Mouse (Mus musculus) kidney, postnatal 0 days (tissue): Measurements from ENCODE around the gene Cd7. TPM values are rescaled to one million over a fixed set of nuclear protein-coding genes. Genes with fewer than 3 reads are reported as not detected.
A peak's percentile ranks its signal among the peaks of the same experiment; 100 is the strongest.

ENCODE experiments used
- ATAC-seq: fragments of 200-750 bp; cut with Nextera tagmentation; replicated peaks from 2 replicates; pipeline ENCODE4 v1.8.0; 2017; ENCODE audit warnings: low read depth, moderate number of reproducible peaks, moderate TSS enrichment, moderate library complexity; ENCODE audit not compliant: low FRiP score
- DNase-seq: peaks from one replicate; pipeline ENCODE4 v3.0.0-alpha.2; 2016; ENCODE audit warnings: low spot score
- H3K27ac ChIP-seq: fragments of 300-500 bp; sonication (generic); 2 replicates; pipeline ENCODE4 v1.5.1; 2014; ENCODE audit warnings: mild to moderate bottlenecking
- H3K27me3 ChIP-seq: fragments of 300-500 bp; sonication (generic); 2 replicates; pipeline ENCODE4 v1.6.1; 2014; ENCODE audit warnings: low read length, mixed read lengths; ENCODE audit not compliant: insufficient read depth
- H3K36me3 ChIP-seq: fragments of 300-500 bp; sonication (generic); 2 replicates; pipeline ENCODE4 v1.6.1; 2014; ENCODE audit warnings: low read length, mixed read lengths; ENCODE audit not compliant: insufficient read depth
- H3K4me1 ChIP-seq: fragments of 300-500 bp; sonication (generic); replicated peaks from 2 replicates; pipeline ENCODE4 v1.6.1; 2014; ENCODE audit warnings: antibody characterized with exemption, low read length, mixed read lengths; ENCODE audit not compliant: insufficient read depth
- H3K4me2 ChIP-seq: fragments of 300-500 bp; sonication (generic); 2 replicates; pipeline ENCODE4 v1.6.1; 2014; ENCODE audit warnings: mild to moderate bottlenecking, low read length, moderate library complexity, mixed read lengths
- H3K4me3 ChIP-seq: fragments of 300-500 bp; sonication (generic); replicated peaks from 2 replicates; pipeline ENCODE4 v1.5.1; 2014; ENCODE audit warnings: low read depth, low read length
- H3K9ac ChIP-seq: fragments of 300-500 bp; sonication (generic); 2 replicates; pipeline ENCODE4 v1.6.1; 2014; ENCODE audit warnings: low read depth, low read length
- H3K9me3 ChIP-seq: fragments of 300-500 bp; sonication (generic); replicated peaks from 2 replicates; pipeline ENCODE4 v1.6.1; 2016; ENCODE audit warnings: low read length, inconsistent platforms, mixed read lengths
- CTCF ChIP-seq: IDR thresholded peaks from 2 replicates; pipeline ENCODE4 v1.5.1; 2016; ENCODE audit warnings: antibody characterized with exemption, low read depth, mild to moderate bottlenecking, moderate library complexity
- WGBS: fragments of 180-500 bp; shearing (Covaris S2); extraction: QIAGEN DNeasy Blood & Tissue Kit; methylation state at CpG from one replicate; pipeline ENCODE4 v1.1.7; 2014; 5-methylcytosine and 5-hydroxymethylcytosine counted together
- polyA plus RNA-seq: library from polyadenylated mRNA; unstranded; fragments of >200 nt; fragmentation: Nextera tagmentation; extraction: Ambion mirVana; gene quantifications from 2 replicates; pipeline ENCODE4 v1.2.1, GENCODE M21; 2015

Gene Cd7
- polyA plus RNA-seq, 1 experiment from 2014 or later, result 0.16 TPM

- H3K9me3 ChIP-seq, result no peaks in the 10 kb centered on the region
- peak; percentile 73 for DNase-seq
- peak overlapping the region; percentile 68 for H3K4me2 ChIP-seq
- ATAC-seq, result peak; percentile 62
- H3K4me3 ChIP-seq, result peak overlapping the region; percentile 97
- no peaks in the 10 kb centered on the region for H3K27me3 ChIP-seq
- peaks cover 20% of the 10 kb centered on the region for H3K4me1 ChIP-seq
- peaks cover 11% of the 10 kb centered on the region; the same call in 1 of the 2 replicates for H3K36me3 ChIP-seq
- H3K9ac ChIP-seq, result peak overlapping the region; percentile 99
- TF ChIP-seq CTCF, result no peak
- H3K27ac ChIP-seq, result peak overlapping the region; percentile 96
- 2% methylated on average over 29 of the region's 35 CpGs for WGBS
These were observed 49.0 kb downstream of the Cd7 start for GRCm38 (mm10) chr11:120990126-120990781.

GRCm38 (mm10) chr11:120989523-120989922 is 49.7 kb downstream of the Cd7 start:
- DNase-seq (peak; percentile 28), ATAC-seq (no peak)
- 3% methylated on average over 1 of the region's 1 CpGs for WGBS
- H3K4me2 ChIP-seq, result peak overlapping the region; percentile 68
- H3K9me3 ChIP-seq, result no peaks in the 10 kb centered on the region
- no peaks in the 10 kb centered on the region for H3K27me3 ChIP-seq
- peaks cover 20% of the 10 kb centered on the region for H3K4me1 ChIP-seq
- TF ChIP-seq CTCF, result 0 out of 2 replicates have a peak, but pooled peaks have one; percentile 1
- H3K27ac ChIP-seq, result no peak overlapping the region
- H3K36me3 ChIP-seq, result peaks cover 11% of the 10 kb centered on the region; the same call in 1 of the 2 replicates
- peak overlapping the region; percentile 97 for H3K4me3 ChIP-seq
- peak overlapping the region; percentile 99 for H3K9ac ChIP-seq

GRCm38 (mm10) chr11:120988410-120988809 is 50.8 kb downstream of the Cd7 start:
- H3K27ac ChIP-seq, result 0 out of 2 replicates have a peak overlapping the region, but pooled peaks have one; percentile 0
- DNase-seq, result no peak
- H3K27me3 ChIP-seq, result no peaks in the 10 kb centered on the region
- H3K4me2 ChIP-seq, result 0 out of 2 replicates have a peak overlapping the region, but pooled peaks have one; percentile 6
- H3K9ac ChIP-seq, result 0 out of 2 replicates have a peak overlapping the region, but pooled peaks have one; percentile 9
- peaks cover 20% of the 10 kb centered on the region for H3K4me1 ChIP-seq
- no peak for ATAC-seq
- 0 out of 2 replicates have a peak overlapping the region, but pooled peaks have one; percentile 4 for H3K4me3 ChIP-seq
- H3K36me3 ChIP-seq, result peaks cover 11% of the 10 kb centered on the region; the same call in 1 of the 2 replicates
- no peaks in the 10 kb centered on the region for H3K9me3 ChIP-seq
- WGBS, result 69% methylated on average over 4 of the region's 4 CpGs
- TF ChIP-seq CTCF, result no peak

GRCm38 (mm10) chr11:120987608-120988007 is 51.6 kb downstream of the Cd7 start:
- H3K4me2 ChIP-seq, result no peak overlapping the region
- no peaks in the 10 kb centered on the region for H3K27me3 ChIP-seq
- 59% methylated on average over 3 of the region's 3 CpGs for WGBS
- peaks cover 20% of the 10 kb centered on the region for H3K4me1 ChIP-seq
- no peak for DNase-seq
- H3K27ac ChIP-seq, result no peak overlapping the region
- TF ChIP-seq CTCF, result peak; percentile 33; the same call in 1 of the 2 replicates
- no peaks in the 10 kb centered on the region for H3K9me3 ChIP-seq
- H3K4me3 ChIP-seq, result no peak overlapping the region
- ATAC-seq, result no peak
- H3K36me3 ChIP-seq, result peaks cover 19% of the 10 kb centered on the region
- 0 out of 2 replicates have a peak overlapping the region, but pooled peaks have one; percentile 1 for H3K9ac ChIP-seq

Other genes with a start within 250 kb of the Cd7 start
- 66.0 and 73.0 TPM in 2 replicates for gene Dus1l, start 243.0 kb downstream of the Cd7 start, polyA plus RNA-seq
- 19.8 and 19.9 TPM in 2 replicates for gene Fasn, start 214.9 kb downstream of the Cd7 start, polyA plus RNA-seq
- 5.5 and 5.7 TPM in 2 replicates for gene Ccdc57, start 106.5 kb downstream of the Cd7 start, polyA plus RNA-seq
- 10.0 and 10.2 TPM in 2 replicates for gene Slc16a3, start 90.9 kb downstream of the Cd7 start, polyA plus RNA-seq
- 102 and 106 TPM in 2 replicates for gene Csnk1d, start 48.1 kb downstream of the Cd7 start, polyA plus RNA-seq
- gene Sectm1b, start 24.2 kb upstream of the Cd7 start, polyA plus RNA-seq, result 2.0 and 2.4 TPM in 2 replicates
- gene Sectm1a, start 41.8 kb upstream of the Cd7 start, polyA plus RNA-seq, result 0.63 and 0.73 TPM in 2 replicates
- gene Tex19.2, start 79.3 kb upstream of the Cd7 start, polyA plus RNA-seq, result 0.05 TPM in 1 of 2 replicates, not detected in the other
- gene Tex19.1, start 106.7 kb upstream of the Cd7 start, polyA plus RNA-seq, result 0.13 TPM in 1 of 2 replicates, not detected in the other
- gene Uts2r, start 120.9 kb upstream of the Cd7 start, polyA plus RNA-seq, result not detected in 2 replicates
- gene Hexdc, start 165.0 kb upstream of the Cd7 start, polyA plus RNA-seq, result 8.4 and 8.9 TPM in 2 replicates
- 37.9 and 38.1 TPM in 2 replicates for gene Ogfod3, start 165.3 kb upstream of the Cd7 start, polyA plus RNA-seq
- gene Cybc1, start 189.9 kb upstream of the Cd7 start, polyA plus RNA-seq, result 24.3 and 27.2 TPM in 2 replicates
- gene Narf, start 197.8 kb upstream of the Cd7 start, polyA plus RNA-seq, result 30.7 and 34.6 TPM in 2 replicates
- gene Foxk2, start 220.6 kb upstream of the Cd7 start, polyA plus RNA-seq, result 5.5 and 6.2 TPM in 2 replicates